Mouse (Mus musculus) lung, postnatal 0 days (tissue): ENCODE data around the gene Rps25.

Experiments
- CTCF ChIP-seq: IDR thresholded peaks from 2 replicates; pipeline ENCODE4 v1.5.1; 2016; ENCODE audit warnings: antibody characterized with exemption, mild to moderate bottlenecking
- EP300 ChIP-seq: IDR thresholded peaks from 2 replicates; pipeline ENCODE4 v1.6.1; 2016; ENCODE audit warnings: antibody characterized with exemption, mild to moderate bottlenecking, control low read depth

- TF ChIP-seq CTCF (no peak), EP300 (no peak)
These were observed 34.0 kb downstream of the Rps25 start, which contains the start of gene Foxr1 for GRCm38 (mm10) chr9:44440961-44441360.
